Mouse (Mus musculus) c-Kit-positive CD71-positive TER-119-negative erythroid progenitor cells, embryonic 14.5 days (primary cell): ENCODE data around the gene Lemd1.
"Not testable (repeated sequence)": the region's sequence is repeated elsewhere in the genome, so short reads cannot be mapped to it uniquely, and the experiment has no call there.

Source experiments
- DNase-seq: peaks from one replicate; pipeline ENCODE4 v3.0.0-alpha.2; 2013; ENCODE audit warnings: low read depth

The Lemd1 gene

DNA sequence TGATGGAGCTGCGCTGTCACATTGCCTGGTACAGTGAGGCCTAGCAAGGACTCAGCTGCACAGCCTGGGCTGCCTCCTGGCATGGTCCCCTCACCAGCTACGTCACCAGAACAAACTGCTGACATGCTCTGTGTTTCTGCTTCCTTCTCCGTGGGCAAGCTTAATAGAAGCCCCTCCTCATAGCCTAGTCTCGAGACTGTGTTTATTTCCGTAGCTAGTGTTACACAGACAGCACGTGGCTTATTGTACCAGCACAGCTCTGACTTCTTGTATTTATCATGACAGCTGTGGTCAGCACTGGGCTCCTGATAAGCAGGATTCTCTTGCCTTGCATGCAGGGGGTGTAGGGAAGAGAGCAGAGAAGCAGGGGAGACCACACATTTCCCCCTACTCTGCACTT lies 54.9 kb downstream of the Lemd1 start:
- DNase-seq = no peak

DNA sequence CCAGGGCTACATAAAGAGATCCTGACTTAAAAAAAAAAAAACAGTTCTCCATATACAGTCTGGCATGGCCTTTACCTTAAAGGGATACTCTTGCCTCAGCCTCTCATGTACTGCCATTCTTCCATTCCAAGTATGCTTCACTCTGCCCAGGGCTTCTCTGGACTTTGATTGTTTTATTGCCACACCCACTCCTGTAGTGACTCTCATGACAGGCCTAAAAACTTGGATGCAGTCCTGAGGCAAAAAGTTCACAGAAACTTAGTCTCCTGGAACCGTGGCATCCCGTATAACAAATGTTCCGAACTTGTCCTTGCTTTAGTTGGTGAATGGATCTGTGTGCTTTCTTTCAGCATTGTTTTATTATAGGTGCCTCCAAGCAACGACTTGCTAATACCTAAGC lies 55.4 kb downstream of the Lemd1 start:
- DNase-seq = no peak

DNA sequence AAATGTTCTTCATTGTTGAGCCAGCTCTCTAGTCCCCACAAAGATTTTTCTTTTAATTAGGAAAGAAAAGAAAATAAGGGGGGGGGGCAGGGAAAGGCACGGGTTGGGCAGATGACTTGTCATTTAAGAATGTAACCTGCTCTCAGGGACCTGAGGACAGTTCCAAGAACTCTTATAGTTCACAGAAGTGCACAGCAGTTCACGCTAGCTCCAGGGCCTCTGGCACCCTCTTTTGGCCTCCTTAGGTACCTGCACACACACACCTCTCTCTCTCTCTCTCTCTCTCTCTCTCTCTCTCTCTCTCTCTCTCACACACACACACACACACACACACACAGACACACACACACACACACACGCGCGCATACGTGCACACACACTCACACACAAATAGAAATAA lies 63.2 kb downstream of the Lemd1 start:
- DNase-seq = no peak

GRCm38 (mm10) chr1:132260331-132260730 lies 69.1 kb downstream of the Lemd1 start:
- no peak for DNase-seq

- peak; percentile 46 for DNase-seq
Observed at GRCm38 (mm10) chr1:132261058-132261457, 69.8 kb downstream of the Lemd1 start.

DNA sequence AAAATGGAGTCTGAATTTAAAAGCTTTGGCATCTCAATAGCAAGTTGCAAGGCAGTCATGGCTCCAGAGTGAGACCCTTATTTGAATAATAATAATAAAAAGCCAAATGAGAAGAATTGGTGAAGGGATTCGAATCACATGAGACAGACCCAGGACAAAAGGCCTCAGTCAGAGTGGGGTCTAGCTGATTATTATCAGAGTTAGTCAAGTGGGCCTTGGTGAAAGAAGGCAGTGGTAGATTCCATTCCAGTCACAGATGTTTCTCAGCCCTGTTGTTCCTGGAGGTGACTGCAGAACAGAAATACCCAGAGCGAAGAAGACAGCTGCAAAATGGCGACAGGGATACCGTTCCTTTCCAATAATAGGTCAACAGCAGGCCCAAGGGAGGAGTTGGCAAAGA lies 72.4 kb downstream of the Lemd1 start:
- DNase-seq = no peak

DNA sequence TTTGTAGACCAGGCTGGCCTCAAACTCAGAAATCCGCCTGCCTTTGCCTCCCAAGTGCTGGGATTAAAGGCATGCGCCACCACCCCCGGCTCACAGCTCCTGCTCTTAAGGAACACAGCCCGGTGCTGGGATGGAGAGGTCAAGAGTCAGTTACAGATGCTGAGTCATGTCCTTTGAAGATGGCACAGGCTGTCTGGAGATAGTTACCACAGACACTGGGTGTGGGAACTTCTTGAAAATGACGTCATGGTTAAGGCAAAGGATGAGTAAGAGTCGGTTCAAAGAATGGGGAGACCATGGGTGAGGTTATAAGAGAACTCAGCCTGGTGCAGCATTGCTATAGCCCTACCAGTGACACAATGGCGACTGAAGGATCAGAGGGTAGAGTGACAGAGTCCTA lies 73.3 kb downstream of the Lemd1 start:
- peak; percentile 63 for DNase-seq

DNA sequence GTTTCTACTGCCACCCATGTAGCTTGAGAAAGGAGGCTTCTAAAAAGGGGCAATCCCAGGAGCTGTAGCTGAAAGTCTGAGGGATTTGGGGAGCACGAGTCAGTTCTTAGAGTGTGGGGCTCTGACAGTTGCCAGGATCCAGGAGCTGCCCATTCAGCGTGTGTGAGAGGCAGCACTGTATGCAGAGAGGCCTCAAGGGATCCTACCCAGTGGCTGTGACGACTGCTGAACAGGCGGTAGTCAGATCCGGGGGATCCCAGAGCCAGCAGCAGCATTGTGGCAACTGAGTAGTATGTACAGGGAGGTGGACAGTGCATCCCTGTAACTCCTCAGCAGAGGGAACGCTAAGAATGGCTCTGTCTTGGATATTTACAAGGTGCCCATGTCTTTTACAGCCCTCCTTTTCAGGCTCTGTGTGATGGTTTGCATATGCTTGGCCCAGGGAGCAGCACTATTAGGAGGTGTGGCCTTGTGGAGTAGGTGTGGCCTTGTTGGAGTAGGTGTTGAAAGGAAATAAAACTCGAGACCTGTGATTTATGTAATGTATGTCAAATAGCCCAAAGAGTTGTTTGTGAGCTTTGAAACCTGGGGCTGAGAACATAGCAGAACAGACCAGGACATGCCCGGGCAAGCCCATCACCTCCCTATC lies 74.1 kb downstream of the Lemd1 start:
- DNase-seq = no peak

GRCm38 (mm10) chr1:132265936-132266335 lies 74.7 kb downstream of the Lemd1 start:
- no peak for DNase-seq

- no peak for DNase-seq
Observed at GRCm38 (mm10) chr1:132266791-132267557, 75.7 kb downstream of the Lemd1 start.

DNA sequence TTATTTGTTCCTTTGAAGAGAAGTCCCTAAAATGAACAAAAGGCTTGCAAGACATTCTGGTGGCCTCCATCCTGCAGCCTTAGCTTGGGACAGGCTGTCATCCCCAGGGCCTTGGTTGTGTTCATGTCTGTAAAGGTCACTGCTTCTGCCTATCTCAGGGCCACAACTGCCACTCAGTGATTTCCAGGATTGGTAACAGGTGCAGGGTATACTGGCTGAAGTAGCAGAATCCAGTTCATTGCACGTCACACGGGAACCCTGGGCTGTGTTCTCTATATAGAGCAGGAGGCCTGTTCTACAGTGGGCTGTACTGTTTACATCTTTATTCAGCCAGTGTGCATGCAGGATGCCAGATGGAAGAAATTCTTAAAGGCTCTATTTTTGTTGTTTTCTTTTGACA lies 76.7 kb downstream of the Lemd1 start:
- no peak for DNase-seq

DNA sequence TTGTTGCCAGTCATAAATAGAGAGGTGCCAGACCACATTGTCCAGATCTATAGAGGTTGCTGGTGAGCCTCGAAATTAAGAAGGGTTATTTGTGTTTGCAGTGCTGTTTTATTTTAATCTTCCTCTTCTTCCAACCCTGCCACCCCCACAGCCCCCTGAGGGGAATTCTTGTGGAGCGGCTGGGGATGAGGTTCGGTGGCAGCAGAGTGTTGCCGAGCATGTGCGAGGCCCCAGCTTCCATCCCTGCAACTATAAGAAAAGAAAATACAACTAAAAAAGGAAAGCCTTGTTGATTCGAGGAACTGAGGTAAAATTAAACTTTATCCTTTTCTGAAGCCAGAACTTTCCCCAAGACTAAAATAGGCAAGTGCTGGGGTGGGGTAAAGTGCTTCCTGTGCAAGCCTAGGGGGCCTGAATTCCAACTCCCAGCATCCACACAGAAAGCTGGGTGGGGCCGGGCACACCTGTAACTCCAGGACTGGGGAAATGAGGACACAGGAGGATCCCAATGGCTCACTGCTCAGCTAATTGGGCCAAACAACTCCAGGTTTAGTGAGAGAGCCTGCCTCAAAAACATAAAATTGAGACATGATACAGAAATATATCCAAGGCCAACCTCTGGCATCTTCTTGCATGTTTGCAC lies 77.3 kb downstream of the Lemd1 start:
- no peak for DNase-seq

GRCm38 (mm10) chr1:132271237-132271636 lies 80.0 kb downstream of the Lemd1 start:
- no peak for DNase-seq

DNA sequence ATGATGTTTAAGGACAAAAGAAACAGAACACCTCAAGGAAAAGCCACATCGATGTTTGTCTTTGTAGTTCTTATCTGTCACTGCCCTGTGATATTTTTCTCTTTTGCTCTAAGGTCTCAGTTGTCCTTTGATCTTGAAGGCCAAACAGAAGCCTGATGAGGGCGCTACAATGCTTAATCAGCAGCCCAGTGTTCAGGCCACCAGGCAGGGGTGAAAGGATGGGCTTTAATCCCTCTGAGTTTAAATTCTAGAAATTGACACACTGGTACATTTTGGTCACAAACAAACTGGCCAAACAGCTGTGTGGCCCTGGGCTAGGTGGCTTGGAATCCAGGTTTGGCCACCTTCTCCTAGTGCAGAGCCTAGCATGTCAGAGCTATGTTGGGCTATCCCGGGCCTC lies 85.5 kb downstream of the Lemd1 start:
- no peak for DNase-seq

DNA sequence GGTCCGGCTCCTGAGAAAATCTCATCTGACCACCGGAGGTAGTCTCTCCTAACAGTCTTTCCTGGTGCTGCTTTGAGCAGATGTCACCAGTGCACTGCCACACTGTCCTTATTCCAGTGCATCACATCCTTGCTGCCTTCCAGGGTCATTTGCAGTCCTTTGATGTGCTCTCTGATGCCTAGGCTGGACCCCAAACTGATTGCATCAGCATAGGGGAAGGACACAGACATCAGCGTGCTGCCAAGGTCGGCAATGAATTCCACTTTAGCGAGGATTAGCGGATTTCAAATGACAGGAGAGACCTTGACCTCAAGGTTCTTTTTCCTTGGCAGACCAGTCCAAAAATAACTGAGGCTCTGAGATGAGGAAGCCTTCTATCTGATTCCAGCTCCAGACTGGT lies 85.9 kb downstream of the Lemd1 start:
- no peak for DNase-seq

GRCm38 (mm10) chr1:132280636-132281035 lies 89.4 kb downstream of the Lemd1 start:
- DNase-seq = not testable (repeated sequence)

GRCm38 (mm10) chr1:132281523-132282176 lies 90.4 kb downstream of the Lemd1 start:
- no peak for DNase-seq

DNA sequence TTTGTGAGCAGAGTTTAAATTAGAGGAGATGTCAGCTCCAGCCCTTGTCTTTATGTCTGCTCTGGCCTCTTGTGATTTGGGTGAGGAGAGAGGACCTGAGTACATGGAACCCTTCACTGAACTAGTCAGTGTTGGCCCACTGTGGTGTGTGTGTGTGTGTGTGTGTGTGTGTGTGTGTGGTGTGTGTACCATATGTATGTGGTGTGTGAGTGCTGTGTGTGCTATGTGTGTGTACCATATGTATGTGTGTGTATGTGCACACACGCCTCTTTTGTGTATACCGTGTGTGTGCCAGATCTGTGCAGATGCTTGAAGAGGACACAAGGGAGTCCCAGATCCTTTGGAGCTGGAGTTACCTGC lies 90.9 kb downstream of the Lemd1 start:
- DNase-seq = no peak

GRCm38 (mm10) chr1:132283018-132283417 lies 91.8 kb downstream of the Lemd1 start:
- DNase-seq = no peak

GRCm38 (mm10) chr1:132286735-132287134 lies 95.5 kb downstream of the Lemd1 start:
- DNase-seq = no peak

- no peak for DNase-seq
Observed at GRCm38 (mm10) chr1:132287445-132287844, 96.2 kb downstream of the Lemd1 start.

DNA sequence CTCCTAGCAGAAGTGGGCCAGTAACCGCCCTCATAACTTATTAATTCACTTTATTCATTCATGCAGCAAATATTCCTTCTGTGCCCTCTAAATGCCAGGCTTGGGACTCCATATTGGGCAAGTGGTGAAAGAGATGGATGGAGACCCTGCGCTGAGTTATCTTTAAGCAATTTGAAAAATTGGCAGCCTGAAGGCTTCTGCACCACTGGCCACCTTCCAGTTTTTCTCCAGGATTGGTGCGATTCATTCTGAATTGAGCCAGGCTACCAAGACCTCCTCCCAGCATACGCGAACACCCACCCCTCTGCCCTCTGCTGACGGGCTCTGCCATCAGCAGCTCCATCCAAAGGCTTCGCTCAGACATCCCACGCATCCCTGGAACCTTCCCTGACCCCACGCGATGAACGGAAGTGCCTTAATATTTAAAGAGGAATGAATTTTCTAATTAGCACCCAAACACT lies 96.8 kb downstream of the Lemd1 start:
- DNase-seq = no peak

GRCm38 (mm10) chr1:132289965-132290364 lies 98.7 kb downstream of the Lemd1 start:
- no peak for DNase-seq
